Mouse (Mus musculus) ES-Bruce4 (cell line): ENCODE measurements around the gene Eef1b2. TPM values are rescaled to one million over a fixed set of nuclear protein-coding genes. Genes with fewer than 3 reads are reported as not detected.

Experiments
- H3K27ac ChIP-seq: 2 replicates; pipeline ENCODE4 v1.5.1; 2012; ENCODE audit warnings: low read length, inconsistent platforms; ENCODE audit not compliant: insufficient read depth
- H3K27me3 ChIP-seq: 2 replicates; pipeline ENCODE4 v1.6.1; 2012; ENCODE audit warnings: mild to moderate bottlenecking, low read length, inconsistent platforms; ENCODE audit not compliant: control insufficient read depth, poor library complexity, insufficient read depth, severe bottlenecking
- H3K36me3 ChIP-seq: 2 replicates; pipeline ENCODE4 v1.6.1; 2012; ENCODE audit warnings: inconsistent platforms, mild to moderate bottlenecking, low read length, moderate library complexity; ENCODE audit not compliant: control insufficient read depth, poor library complexity, insufficient read depth, severe bottlenecking
- H3K4me1 ChIP-seq: one replicate; pipeline ENCODE4 v1.8.1; 2011; ENCODE audit warnings: low read length; ENCODE audit not compliant: control insufficient read depth, insufficient read depth
- H3K4me3 ChIP-seq: 2 replicates; pipeline ENCODE4 v1.5.1; 2011; ENCODE audit warnings: low read depth, mild to moderate bottlenecking, low read length
- H3K9ac ChIP-seq: 2 replicates; pipeline ENCODE4 v1.6.1; 2012; ENCODE audit warnings: low read depth, mild to moderate bottlenecking, inconsistent platforms; ENCODE audit not compliant: poor library complexity, severe bottlenecking
- H3K9me3 ChIP-seq: replicated peaks from 2 replicates; pipeline ENCODE4 v1.6.1; 2012; ENCODE audit warnings: mild to moderate bottlenecking, low read length, inconsistent platforms; ENCODE audit not compliant: control insufficient read depth, poor library complexity, insufficient read depth, severe bottlenecking
- CTCF ChIP-seq: IDR thresholded peaks from one replicate; pipeline ENCODE4 v1.8.1; 2011; ENCODE audit warnings: low read depth, low read length
- EP300 ChIP-seq: IDR thresholded peaks from 2 replicates; pipeline ENCODE4 v1.6.1; 2011; ENCODE audit warnings: low read depth, low read length; ENCODE audit not compliant: insufficient read depth
- POLR2A ChIP-seq: IDR thresholded peaks from one replicate; pipeline ENCODE4 v1.8.1; 2011; ENCODE audit warnings: low read length; ENCODE audit not compliant: insufficient read depth
- polyA plus RNA-seq: library from polyadenylated mRNA; stranded (reverse); fragments of >200 nt; gene quantifications from 2 replicates; pipeline ENCODE4 v1.2.4, GENCODE M21; 2011; ENCODE audit warnings: low read depth; ENCODE audit not compliant: missing spikeins, insufficient read depth, insufficient read length

Eef1b2 gene
- 2,024 and 2,095 TPM in 2 replicates for polyA plus RNA-seq

GRCm38 (mm10) chr1:63176604-63177421, at the start of gene Eef1b2, which contains the start of gene Ndufs1:
Gene Eef1b2 (plus strand): TSS chr1:63176825.
Gene Ndufs1 (minus strand): TSS chr1:63176833.
- Histone ChIP-seq H3K36me3 (peaks cover 39% of the 10 kb centered on the region), H3K4me1 (no peaks in the 10 kb centered on the region), H3K9ac (peak within 1 kb of the TSS; percentile 99), H3K4me3 (peak within 1 kb of the TSS; percentile 100), H3K27me3 (no peaks in the 10 kb centered on the region), H3K9me3 (no peaks in the 10 kb centered on the region), H3K27ac (peak within 1 kb of the TSS; percentile 73)
- TF ChIP-seq CTCF, result no peak
- peak; percentile 32 for TF ChIP-seq POLR2A
- 0 out of 2 replicates have a peak, but pooled peaks have one; percentile 4 for TF ChIP-seq EP300

GRCm38 (mm10) chr1:63129273-63129672, 47.4 kb upstream of the Eef1b2 start:
- no peaks in the 10 kb centered on the region for H3K9me3 ChIP-seq
- no peak overlapping the region for H3K27ac ChIP-seq
- H3K4me1 ChIP-seq, result peaks cover 2% of the 10 kb centered on the region
- TF ChIP-seq EP300 (no peak), CTCF (no peak), POLR2A (no peak)
- H3K27me3 ChIP-seq, result no peaks in the 10 kb centered on the region
- H3K36me3 ChIP-seq, result no peaks in the 10 kb centered on the region; the same call in 1 of the 2 replicates
- no peak overlapping the region; the same call in 1 of the 2 replicates for H3K9ac ChIP-seq
- H3K4me3 ChIP-seq, result no peak overlapping the region

- Histone ChIP-seq H3K9ac (peak overlapping the region; percentile 18; the same call in 1 of the 2 replicates), H3K4me1 (peaks cover 4% of the 10 kb centered on the region), H3K27ac (peak overlapping the region; percentile 37; the same call in 1 of the 2 replicates), H3K9me3 (no peaks in the 10 kb centered on the region), H3K27me3 (no peaks in the 10 kb centered on the region), H3K4me3 (peak overlapping the region; percentile 40; the same call in 1 of the 2 replicates), H3K36me3 (no peaks in the 10 kb centered on the region; the same call in 1 of the 2 replicates)
- 0 out of 2 replicates have a peak, but pooled peaks have one; percentile 47 for TF ChIP-seq EP300
- TF ChIP-seq CTCF, result no peak
- no peak for TF ChIP-seq POLR2A
These were observed 46.6 kb upstream of the Eef1b2 start for GRCm38 (mm10) chr1:63129857-63130690.

- Histone ChIP-seq H3K4me3 (no peak overlapping the region), H3K9me3 (no peaks in the 10 kb centered on the region), H3K9ac (no peak overlapping the region), H3K4me1 (peaks cover 4% of the 10 kb centered on the region), H3K27me3 (no peaks in the 10 kb centered on the region), H3K36me3 (no peaks in the 10 kb centered on the region), H3K27ac (peak overlapping the region; percentile 57; the same call in 1 of the 2 replicates)
- TF ChIP-seq EP300 (no peak), POLR2A (no peak), CTCF (no peak)
These were observed 45.7 kb upstream of the Eef1b2 start for GRCm38 (mm10) chr1:63130883-63131282.

- no peak overlapping the region for H3K9ac ChIP-seq
- no peaks in the 10 kb centered on the region for H3K36me3 ChIP-seq
- H3K27me3 ChIP-seq, result no peaks in the 10 kb centered on the region
- 0 out of 2 replicates have a peak overlapping the region, but pooled peaks have one; percentile 22 for H3K27ac ChIP-seq
- no peaks in the 10 kb centered on the region for H3K9me3 ChIP-seq
- H3K4me3 ChIP-seq, result no peak overlapping the region
- TF ChIP-seq POLR2A (no peak), EP300 (no peak), CTCF (no peak)
- peaks cover 4% of the 10 kb centered on the region for H3K4me1 ChIP-seq
These were observed 44.9 kb upstream of the Eef1b2 start for GRCm38 (mm10) chr1:63131766-63132165.
